Mouse (Mus musculus): Measurements from ENCODE around the gene Macrod2. TPM values are rescaled to one million over a fixed set of nuclear protein-coding genes. Genes with fewer than 3 reads are reported as not detected.

Macrod2 gene
- polyA plus RNA-seq, 1 experiment from 2014 or later = 31.0 TPM

GRCm38 (mm10) chr2:141962868-141963267, 1567.8 kb downstream of the Macrod2 start:
- no peaks in the 10 kb centered on the region for H3K27me3 ChIP-seq
- H3K9me3 ChIP-seq = no peaks in the 10 kb centered on the region
- no peak overlapping the region for H3K9ac ChIP-seq
- no peaks in the 10 kb centered on the region for H3K36me3 ChIP-seq
- no peak overlapping the region for H3K27ac ChIP-seq
- WGBS = 53% methylated on average over 1 of the region's 1 CpGs
- no peaks in the 10 kb centered on the region for H3K4me1 ChIP-seq
- ATAC-seq (ENCODE audit: insufficient number of reproducible peaks, low FRiP score, low TSS enrichment, low read depth) = no peak
- H3K4me3 ChIP-seq = no peak overlapping the region
- H3K4me2 ChIP-seq = no peak overlapping the region

DNA sequence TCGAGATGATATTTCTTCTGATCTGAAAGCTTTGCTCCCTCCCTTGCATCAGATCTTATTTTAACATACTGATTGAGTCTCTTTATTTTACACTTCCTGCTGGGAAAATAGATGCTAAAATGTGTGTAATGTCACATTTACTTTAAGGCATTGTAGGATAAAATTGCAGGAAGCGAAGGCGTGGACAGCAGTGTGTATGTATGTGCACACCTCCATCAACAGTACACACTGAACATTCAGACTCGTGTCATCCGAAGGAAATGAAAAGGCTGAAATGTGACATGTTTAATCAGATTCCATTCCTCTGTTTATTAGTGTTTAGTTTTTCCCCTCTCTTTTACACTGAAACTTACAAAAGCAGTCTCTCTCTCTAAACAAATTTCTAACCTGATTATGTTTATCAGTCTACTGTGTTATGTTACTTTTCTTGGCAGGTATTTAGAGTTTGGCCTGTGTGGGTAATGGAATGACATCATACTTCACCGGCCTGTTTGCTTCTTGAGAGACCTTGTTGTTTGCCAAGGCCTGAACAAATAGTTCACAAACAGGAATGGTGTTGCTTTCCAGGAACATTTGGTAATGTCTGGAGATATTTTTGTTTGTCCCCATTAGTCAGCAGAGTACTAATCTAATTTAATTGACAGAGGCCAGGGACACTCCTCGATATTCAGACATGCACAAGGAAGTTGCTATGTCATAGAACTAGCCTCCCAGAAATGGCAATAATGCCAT, 1588.7 kb downstream of the Macrod2 start:
- H3K9ac ChIP-seq = no peak overlapping the region
- H3K4me2 ChIP-seq = no peak overlapping the region
- WGBS = 75% methylated on average over 7 of the region's 7 CpGs
- no peak overlapping the region for H3K4me3 ChIP-seq
- ATAC-seq (ENCODE audit: insufficient number of reproducible peaks, low FRiP score, low TSS enrichment, low read depth) = no peak
- no peaks in the 10 kb centered on the region for H3K36me3 ChIP-seq
- no peaks in the 10 kb centered on the region for H3K9me3 ChIP-seq
- H3K4me1 ChIP-seq = no peaks in the 10 kb centered on the region
- H3K27me3 ChIP-seq = no peaks in the 10 kb centered on the region
- H3K27ac ChIP-seq = no peak overlapping the region

- peaks cover 7% of the 10 kb centered on the region; the same call in 1 of the 2 replicates for H3K4me1 ChIP-seq
- no peak for ATAC-seq (ENCODE audit: insufficient number of reproducible peaks, low FRiP score, low TSS enrichment, low read depth)
- no peak overlapping the region for H3K27ac ChIP-seq
- H3K4me3 ChIP-seq = no peak overlapping the region
- H3K27me3 ChIP-seq = no peaks in the 10 kb centered on the region
- 50% methylated on average over 6 of the region's 6 CpGs for WGBS
- H3K4me2 ChIP-seq = 0 out of 2 replicates have a peak overlapping the region, but pooled peaks have one; percentile 5
- H3K9ac ChIP-seq = no peak overlapping the region
- H3K36me3 ChIP-seq = no peaks in the 10 kb centered on the region
- no peaks in the 10 kb centered on the region for H3K9me3 ChIP-seq
These were observed 1603.8 kb downstream of the Macrod2 start for GRCm38 (mm10) chr2:141998901-141999300.

DNA sequence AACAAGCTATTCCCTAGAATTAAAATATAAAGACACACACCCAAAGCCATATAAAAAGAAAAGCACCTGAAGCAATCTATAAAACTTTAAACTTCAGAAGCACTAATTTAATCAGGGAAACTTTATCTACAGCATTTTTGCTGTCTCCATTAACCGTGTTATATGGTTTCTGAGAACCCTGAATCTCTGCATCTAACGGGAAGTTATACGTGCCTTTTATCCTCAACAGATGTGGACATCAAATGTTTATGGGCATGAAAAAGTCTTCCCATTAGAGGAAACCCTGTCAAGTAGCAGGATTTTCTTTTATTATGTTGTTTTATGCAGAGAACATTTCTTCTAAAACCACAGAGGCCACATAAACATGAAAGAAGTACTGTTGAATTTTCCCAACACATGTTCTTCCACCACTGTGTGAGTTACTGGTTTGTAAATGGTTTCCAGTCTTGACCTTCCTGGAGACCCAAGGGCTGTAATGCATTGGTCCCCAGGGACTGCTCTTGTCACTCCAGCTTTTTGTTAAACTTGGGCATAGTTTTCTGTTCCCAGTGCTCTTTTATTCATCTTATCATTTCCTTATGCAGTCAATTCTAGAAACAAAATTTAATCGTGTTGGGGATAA, 1629.5 kb downstream of the Macrod2 start:
- H3K9me3 ChIP-seq = no peaks in the 10 kb centered on the region
- no peaks in the 10 kb centered on the region for H3K4me1 ChIP-seq
- ATAC-seq (ENCODE audit: insufficient number of reproducible peaks, low FRiP score, low TSS enrichment, low read depth) = no peak
- no peak overlapping the region for H3K27ac ChIP-seq
- no peak overlapping the region for H3K4me3 ChIP-seq
- 17% methylated on average over 4 of the region's 4 CpGs for WGBS
- H3K27me3 ChIP-seq = no peaks in the 10 kb centered on the region
- no peak overlapping the region for H3K4me2 ChIP-seq
- no peak overlapping the region for H3K9ac ChIP-seq
- H3K36me3 ChIP-seq = no peaks in the 10 kb centered on the region

GRCm38 (mm10) chr2:142026721-142027120, 1631.6 kb downstream of the Macrod2 start:
- Histone ChIP-seq H3K36me3 (no peaks in the 10 kb centered on the region), H3K4me1 (no peaks in the 10 kb centered on the region), H3K4me3 (no peak overlapping the region), H3K9me3 (no peaks in the 10 kb centered on the region), H3K9ac (no peak overlapping the region), H3K27me3 (no peaks in the 10 kb centered on the region), H3K4me2 (no peak overlapping the region), H3K27ac (no peak overlapping the region)
- no peak for ATAC-seq (ENCODE audit: insufficient number of reproducible peaks, low FRiP score, low TSS enrichment, low read depth)

DNA sequence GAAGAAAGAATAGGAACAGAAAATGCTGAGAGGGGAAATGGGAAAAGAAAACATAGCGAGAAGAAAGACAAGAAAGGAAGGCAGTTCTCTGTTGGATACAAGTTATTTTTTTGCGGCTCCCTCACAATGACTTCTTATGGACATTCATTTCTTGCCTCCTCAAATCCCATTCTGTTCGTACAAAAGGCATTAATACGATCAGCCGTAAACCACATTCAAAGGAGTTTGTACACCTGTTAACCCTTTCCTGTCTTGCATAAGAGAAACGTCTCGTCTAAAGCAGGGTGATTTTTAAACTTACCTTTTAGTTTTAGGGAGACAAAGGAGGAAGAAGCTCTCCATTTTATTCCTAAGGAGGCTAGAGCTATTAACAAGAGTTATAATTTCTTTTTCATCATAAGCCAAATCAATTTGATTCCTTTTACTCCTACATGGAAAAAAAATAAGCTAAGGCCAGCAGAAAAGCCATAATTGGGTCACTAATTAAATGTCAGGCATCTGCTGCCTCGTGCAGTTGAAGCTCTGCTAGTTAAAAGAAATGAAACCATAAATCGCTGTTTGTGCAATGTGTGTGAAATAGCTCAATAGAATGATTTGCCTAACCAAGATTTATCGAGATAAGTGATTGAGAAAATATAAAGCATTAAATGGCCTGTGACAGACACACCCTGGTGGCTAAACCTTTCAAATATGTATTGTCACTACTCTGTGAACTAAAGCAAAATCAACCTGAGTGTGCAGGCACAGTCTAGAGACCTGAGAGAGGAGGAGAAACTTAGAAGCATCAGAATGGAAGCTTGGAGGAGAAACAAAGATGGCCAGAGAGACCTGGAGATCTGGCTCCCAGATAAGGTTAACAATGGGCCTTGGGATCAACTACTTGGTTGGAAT, 1635.9 kb downstream of the Macrod2 start:
- Histone ChIP-seq H3K27me3 (no peaks in the 10 kb centered on the region), H3K9me3 (no peaks in the 10 kb centered on the region), H3K4me3 (no peak overlapping the region), H3K4me2 (no peak overlapping the region), H3K9ac (no peak overlapping the region), H3K36me3 (no peaks in the 10 kb centered on the region), H3K4me1 (no peaks in the 10 kb centered on the region), H3K27ac (no peak overlapping the region)
- no peak for ATAC-seq (ENCODE audit: insufficient number of reproducible peaks, low FRiP score, low TSS enrichment, low read depth)
- WGBS = 31% methylated on average over 10 of the region's 10 CpGs

DNA sequence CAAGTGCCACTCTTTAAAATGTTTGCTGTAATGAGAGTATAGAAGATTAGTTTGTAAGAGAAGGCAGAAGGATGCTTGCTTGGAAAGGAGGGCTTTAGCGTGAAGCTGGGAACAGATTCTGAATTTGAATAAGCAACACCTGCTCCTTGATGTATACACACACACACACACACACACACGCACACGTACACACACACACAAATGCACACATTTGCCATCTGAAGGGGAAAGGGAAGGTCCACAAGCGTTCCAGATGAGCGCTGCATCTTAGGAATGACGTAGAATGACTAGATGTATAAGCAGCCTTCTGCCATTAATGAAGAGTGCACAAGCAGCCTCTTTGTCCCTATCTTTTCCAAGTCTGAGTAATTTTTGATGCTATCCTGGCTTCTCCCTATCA, 1660.5 kb downstream of the Macrod2 start:
- Histone ChIP-seq H3K4me1 (peaks cover 13% of the 10 kb centered on the region), H3K9ac (no peak overlapping the region), H3K4me2 (no peak overlapping the region), H3K27me3 (no peaks in the 10 kb centered on the region), H3K27ac (no peak overlapping the region), H3K36me3 (no peaks in the 10 kb centered on the region), H3K9me3 (no peaks in the 10 kb centered on the region), H3K4me3 (no peak overlapping the region)
- 88% methylated on average over 6 of the region's 6 CpGs for WGBS
- no peak for ATAC-seq (ENCODE audit: insufficient number of reproducible peaks, low FRiP score, low TSS enrichment, low read depth)

DNA sequence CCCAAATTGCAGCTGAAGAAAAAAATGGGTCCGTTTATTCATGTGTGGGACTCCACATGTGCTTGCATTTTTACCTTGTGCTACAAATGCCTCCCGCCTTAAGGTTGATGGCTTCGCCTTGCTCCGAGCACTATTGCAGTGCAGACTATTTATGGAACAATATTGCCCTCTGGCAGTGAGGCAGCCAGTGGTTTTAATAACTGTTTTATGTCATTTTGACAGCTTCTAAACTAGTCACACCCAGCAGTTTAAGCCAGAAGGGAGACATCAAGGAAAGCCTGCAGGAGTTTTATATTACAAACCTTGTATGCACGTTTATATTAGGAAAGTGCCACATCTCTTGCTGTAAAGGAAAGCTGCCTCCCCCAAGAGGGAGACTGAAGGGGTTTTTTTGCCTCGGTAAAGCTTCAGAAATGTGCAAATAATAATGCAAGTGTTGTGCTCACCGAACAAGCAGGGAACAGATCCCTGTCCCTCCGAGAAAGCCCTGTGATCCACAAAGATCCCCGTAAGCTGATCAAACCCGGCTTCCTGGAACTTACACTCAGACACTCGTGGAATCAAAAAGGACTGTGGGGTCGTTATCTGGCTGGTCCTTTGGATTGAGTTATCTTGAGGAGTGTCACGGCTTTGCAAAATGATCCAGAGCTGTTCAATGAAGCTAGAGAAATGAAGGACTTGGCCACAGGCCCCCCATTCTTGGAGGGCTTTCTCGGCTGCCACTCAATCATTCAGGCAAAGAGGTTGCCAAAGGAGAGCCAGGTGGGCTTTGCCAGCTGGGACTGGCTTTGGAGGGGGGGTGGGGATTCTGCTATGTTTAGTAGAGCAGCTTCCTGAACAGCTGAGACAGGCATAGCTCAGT, 1663.0 kb downstream of the Macrod2 start:
- Histone ChIP-seq H3K9me3 (no peaks in the 10 kb centered on the region), H3K36me3 (no peaks in the 10 kb centered on the region), H3K4me3 (no peak overlapping the region), H3K4me2 (peak overlapping the region; percentile 37), H3K27me3 (no peaks in the 10 kb centered on the region), H3K4me1 (peaks cover 13% of the 10 kb centered on the region), H3K27ac (peak overlapping the region; percentile 72), H3K9ac (no peak overlapping the region)
- WGBS = 8% methylated on average over 14 of the region's 14 CpGs
- ATAC-seq (ENCODE audit: insufficient number of reproducible peaks, low FRiP score, low TSS enrichment, low read depth) = 0 out of 2 replicates have a peak, but pooled peaks have one; percentile 55

DNA sequence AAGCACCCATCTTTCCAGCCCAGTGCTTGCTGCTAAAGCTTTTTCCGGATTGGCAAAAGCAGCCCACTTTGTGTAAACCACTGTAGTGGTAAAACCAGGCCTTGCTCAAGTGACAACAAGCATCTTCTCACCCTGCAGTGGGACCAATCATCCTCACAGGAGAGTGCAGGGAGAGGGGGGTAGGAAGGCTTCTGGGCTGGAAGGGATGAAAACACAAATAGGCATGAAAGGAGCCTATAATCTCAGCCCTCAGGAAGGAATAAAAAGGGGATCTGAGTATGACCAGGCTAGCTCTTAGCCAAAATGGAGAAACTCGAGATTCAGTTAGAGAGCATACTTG, 1663.6 kb downstream of the Macrod2 start:
- peaks cover 13% of the 10 kb centered on the region for H3K4me1 ChIP-seq
- 27% methylated on average over 2 of the region's 2 CpGs for WGBS
- ATAC-seq (ENCODE audit: insufficient number of reproducible peaks, low FRiP score, low TSS enrichment, low read depth) = no peak
- H3K27me3 ChIP-seq = no peaks in the 10 kb centered on the region
- H3K36me3 ChIP-seq = no peaks in the 10 kb centered on the region
- H3K9me3 ChIP-seq = no peaks in the 10 kb centered on the region
- no peak overlapping the region for H3K4me3 ChIP-seq
- H3K27ac ChIP-seq = no peak overlapping the region; the same call in 1 of the 2 replicates
- no peak overlapping the region for H3K4me2 ChIP-seq
- no peak overlapping the region for H3K9ac ChIP-seq

DNA sequence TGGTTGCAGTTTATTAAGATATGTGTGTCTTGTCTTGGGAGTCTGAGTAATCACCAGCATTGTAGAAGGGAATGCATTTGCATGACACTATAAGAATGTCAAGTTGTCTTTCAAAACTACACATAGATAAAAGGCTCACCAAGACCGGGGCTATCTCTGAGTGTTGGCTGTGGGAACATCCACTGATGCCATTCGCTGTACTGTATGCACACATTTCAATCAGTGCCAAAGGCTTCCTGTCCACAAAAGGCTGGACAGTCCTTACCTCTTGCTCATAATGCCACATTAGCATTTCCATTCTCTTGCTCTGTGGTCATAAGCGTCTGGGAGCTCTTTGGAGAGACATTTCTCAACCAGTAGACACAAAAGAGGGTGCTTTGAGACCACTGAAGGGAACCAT, 1713.8 kb downstream of the Macrod2 start:
- Histone ChIP-seq H3K4me1 (no peaks in the 10 kb centered on the region), H3K9me3 (no peaks in the 10 kb centered on the region), H3K36me3 (no peaks in the 10 kb centered on the region), H3K4me3 (no peak overlapping the region), H3K27ac (no peak overlapping the region), H3K4me2 (no peak overlapping the region), H3K9ac (no peak overlapping the region), H3K27me3 (no peaks in the 10 kb centered on the region)
- ATAC-seq (ENCODE audit: insufficient number of reproducible peaks, low FRiP score, low TSS enrichment, low read depth) = no peak
- WGBS = 79% methylated on average over 3 of the region's 3 CpGs

DNA sequence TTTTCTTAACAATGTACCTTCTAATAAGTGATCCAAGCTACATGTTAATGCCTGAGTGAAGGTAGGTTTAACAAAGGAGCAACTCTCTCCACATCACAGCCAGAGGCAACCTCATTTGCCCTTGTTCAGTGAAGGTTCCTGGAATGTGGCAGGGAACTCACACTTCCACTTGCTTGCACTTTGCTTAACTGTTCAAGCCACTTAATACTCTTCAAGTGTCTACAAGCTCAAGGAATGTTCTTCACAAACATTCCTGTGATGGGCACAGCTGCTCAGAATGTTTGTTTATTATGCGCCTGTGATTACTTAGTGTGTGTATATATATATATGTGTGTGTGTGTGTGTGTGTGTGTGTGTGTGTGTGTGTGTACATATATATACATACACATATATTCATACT, 1721.5 kb downstream of the Macrod2 start:
- no peak overlapping the region for H3K9ac ChIP-seq

More for the DNA sequence above, 1721.5 kb downstream of the Macrod2 start:
- WGBS = 88% methylated on average over 1 of the region's 1 CpGs
- no peak for ATAC-seq (ENCODE audit: insufficient number of reproducible peaks, low FRiP score, low TSS enrichment, low read depth)
- Histone ChIP-seq H3K4me2 (no peak overlapping the region), H3K27me3 (no peaks in the 10 kb centered on the region), H3K9me3 (no peaks in the 10 kb centered on the region), H3K36me3 (no peaks in the 10 kb centered on the region), H3K4me3 (no peak overlapping the region), H3K27ac (no peak overlapping the region), H3K4me1 (no peaks in the 10 kb centered on the region)
